Mouse (Mus musculus) stomach, embryonic 14.5 days (tissue): ENCODE data around the gene Dsn1. TPM values are rescaled to one million over a fixed set of nuclear protein-coding genes. Genes with fewer than 3 reads are reported as not detected.

Experiments used
- ATAC-seq: fragments of 200-750 bp; cut with Nextera tagmentation; 2 replicates; pipeline ENCODE4 v1.8.0; 2017; ENCODE audit warnings: low read depth, moderate TSS enrichment; ENCODE audit not compliant: insufficient number of reproducible peaks, insufficient read depth, low FRiP score
- H3K27ac ChIP-seq: fragments of 300-500 bp; sonication (generic); 2 replicates; pipeline ENCODE4 v1.5.1; 2014; ENCODE audit warnings: mild to moderate bottlenecking, low read length, moderate library complexity, mixed read lengths
- H3K27me3 ChIP-seq: fragments of 300-500 bp; sonication (generic); 2 replicates; pipeline ENCODE4 v1.6.1; 2014; ENCODE audit warnings: low read length, control low read depth, mixed read lengths; ENCODE audit not compliant: control insufficient read depth, insufficient read depth
- H3K36me3 ChIP-seq: fragments of 300-500 bp; sonication (generic); 2 replicates; pipeline ENCODE4 v1.6.1; 2014; ENCODE audit warnings: mild to moderate bottlenecking, control low read depth, low read length, moderate library complexity, mixed read lengths; ENCODE audit not compliant: control insufficient read depth, insufficient read depth
- H3K4me1 ChIP-seq: fragments of 300-500 bp; sonication (generic); 2 replicates; pipeline ENCODE4 v1.6.1; 2014; ENCODE audit warnings: low read length, control low read depth, mixed read lengths; ENCODE audit not compliant: control insufficient read depth, insufficient read depth
- H3K4me2 ChIP-seq: fragments of 300-500 bp; sonication (generic); replicated peaks from 2 replicates; pipeline ENCODE4 v1.6.1; 2014; ENCODE audit warnings: low read depth, low read length, control low read depth
- H3K4me3 ChIP-seq: fragments of 300-500 bp; sonication (generic); 2 replicates; pipeline ENCODE4 v1.5.1; 2014; ENCODE audit warnings: low read depth, low read length, control low read depth
- H3K9ac ChIP-seq: fragments of 300-500 bp; sonication (generic); replicated peaks from 2 replicates; pipeline ENCODE4 v1.6.1; 2014; ENCODE audit warnings: low read depth, mild to moderate bottlenecking, control low read depth, low read length, moderate library complexity, mixed read lengths
- H3K9me3 ChIP-seq: fragments of 300-500 bp; sonication (generic); 2 replicates; pipeline ENCODE4 v1.6.1; 2016; ENCODE audit warnings: low read depth, low read length, control low read depth; ENCODE audit not compliant: control insufficient read depth
- WGBS: fragments of 180-500 bp; shearing (Covaris S2); extraction: QIAGEN DNeasy Blood & Tissue Kit; methylation state at CpG from one replicate; pipeline ENCODE4 v1.1.7; 2014; 5-methylcytosine and 5-hydroxymethylcytosine counted together
- polyA plus RNA-seq: library from polyadenylated mRNA; unstranded; fragments of >200 nt; fragmentation: Nextera tagmentation; extraction: Ambion mirVana; gene quantifications from 2 replicates; pipeline ENCODE4 v1.2.1, GENCODE M21; 2014

Gene Dsn1
- polyA plus RNA-seq, 1 experiment from 2014 or later, result 38.7 TPM

GRCm38 (mm10) chr2:156956306-156956705 lies 50.6 kb downstream of the Dsn1 start:
- Histone ChIP-seq H3K9ac (no peak overlapping the region), H3K4me1 (no peaks in the 10 kb centered on the region), H3K36me3 (no peaks in the 10 kb centered on the region), H3K4me3 (no peak overlapping the region), H3K9me3 (no peaks in the 10 kb centered on the region), H3K27ac (no peak overlapping the region), H3K4me2 (no peak overlapping the region), H3K27me3 (no peaks in the 10 kb centered on the region)
- 70% methylated on average over 7 of the region's 7 CpGs for WGBS
- peak; percentile 58; the same call in 1 of the 2 replicates for ATAC-seq

DNA sequence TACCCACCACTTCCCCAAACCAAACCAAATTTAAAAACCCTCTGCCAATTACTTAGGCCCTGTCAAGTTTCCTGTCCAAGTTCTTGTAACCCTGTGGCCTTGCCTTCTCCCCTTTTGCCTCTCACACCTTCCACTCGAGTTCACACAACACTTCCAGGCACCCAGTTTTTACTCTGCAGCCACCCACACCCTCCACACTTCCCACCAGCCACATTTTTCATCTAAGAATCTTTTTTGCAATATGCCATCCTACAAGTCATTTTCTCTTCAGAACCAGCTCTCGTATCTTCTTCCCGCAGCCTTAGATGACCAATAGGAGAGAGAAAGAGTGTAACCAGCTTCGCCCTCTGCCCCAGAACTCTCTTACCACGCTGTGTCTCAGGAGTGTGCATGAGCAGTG lies 52.5 kb downstream of the Dsn1 start:
- H3K27me3 ChIP-seq, result no peaks in the 10 kb centered on the region
- no peaks in the 10 kb centered on the region for H3K9me3 ChIP-seq
- no peak overlapping the region for H3K9ac ChIP-seq
- H3K36me3 ChIP-seq, result no peaks in the 10 kb centered on the region
- no peak overlapping the region for H3K4me3 ChIP-seq
- H3K27ac ChIP-seq, result no peak overlapping the region
- no peaks in the 10 kb centered on the region for H3K4me1 ChIP-seq
- no peak for ATAC-seq
- H3K4me2 ChIP-seq, result no peak overlapping the region
- 90% methylated on average over 5 of the region's 5 CpGs for WGBS

GRCm38 (mm10) chr2:156951301-156952094 lies 55.5 kb downstream of the Dsn1 start:
- Histone ChIP-seq H3K27ac (no peak overlapping the region), H3K9ac (no peak overlapping the region), H3K36me3 (no peaks in the 10 kb centered on the region), H3K27me3 (no peaks in the 10 kb centered on the region), H3K4me2 (no peak overlapping the region), H3K4me3 (no peak overlapping the region), H3K4me1 (no peaks in the 10 kb centered on the region), H3K9me3 (no peaks in the 10 kb centered on the region)
- ATAC-seq, result peak; percentile 69; the same call in 1 of the 2 replicates
- WGBS, result 72% methylated on average over 10 of the region's 10 CpGs

DNA sequence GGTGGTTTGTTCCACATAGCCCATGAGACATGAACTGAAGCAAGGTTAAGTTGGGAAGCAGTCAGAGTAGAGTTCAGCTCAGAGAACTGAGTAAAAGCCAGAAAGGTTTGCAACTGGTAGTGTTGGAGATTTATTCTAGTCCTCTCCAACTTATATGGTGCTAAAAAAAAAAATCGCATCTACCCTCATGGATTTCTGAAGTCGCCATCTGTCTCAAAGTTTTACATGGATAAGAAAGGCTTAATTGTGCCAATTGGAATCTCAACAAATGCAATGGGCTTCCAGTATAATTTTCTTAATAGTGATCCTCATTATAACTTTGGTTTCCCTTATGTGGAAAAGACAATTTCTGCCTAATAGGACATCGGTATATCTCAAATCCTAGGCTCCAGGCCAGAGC lies 56.1 kb downstream of the Dsn1 start:
- Histone ChIP-seq H3K4me1 (no peaks in the 10 kb centered on the region), H3K9ac (no peak overlapping the region), H3K27me3 (no peaks in the 10 kb centered on the region), H3K27ac (no peak overlapping the region), H3K4me2 (no peak overlapping the region), H3K36me3 (no peaks in the 10 kb centered on the region; the same call in 1 of the 2 replicates), H3K9me3 (no peaks in the 10 kb centered on the region), H3K4me3 (no peak overlapping the region)
- ATAC-seq, result no peak
- whole genome bisulfite sequencing, result 96% methylated on average over 3 of the region's 3 CpGs

Other genes starting within 250 kb of the Dsn1 start
- 1,732 and 1,736 TPM in 2 replicates for gene Myl9, start 231.7 kb downstream of the Dsn1 start, polyA plus RNA-seq
- 67.1 and 73.7 TPM in 2 replicates for gene Tgif2, start 167.1 kb downstream of the Dsn1 start, polyA plus RNA-seq
- gene 4930518I15Rik, start 149.2 kb downstream of the Dsn1 start, polyA plus RNA-seq, result 8.0 and 9.1 TPM in 2 replicates
- 189 and 202 TPM in 2 replicates for gene Rab5if, start 144.0 kb downstream of the Dsn1 start, polyA plus RNA-seq
- gene Sla2, start 120.0 kb downstream of the Dsn1 start, polyA plus RNA-seq, result 0.22 and 0.28 TPM in 2 replicates
- 44.4 and 45.1 TPM in 2 replicates for gene Ndrg3, start 15.1 kb downstream of the Dsn1 start, polyA plus RNA-seq
- 7.3 and 8.1 TPM in 2 replicates for gene Soga1, start 72.1 kb upstream of the Dsn1 start, polyA plus RNA-seq
- not detected in 2 replicates for gene Tldc2, start 79.9 kb upstream of the Dsn1 start, polyA plus RNA-seq
- 30.6 and 32.5 TPM in 2 replicates for gene Samhd1, start 128.1 kb upstream of the Dsn1 start, polyA plus RNA-seq
- gene Rbl1, start 197.4 kb upstream of the Dsn1 start, polyA plus RNA-seq, result 30.5 and 30.7 TPM in 2 replicates